Mouse (Mus musculus) stomach, embryonic 14.5 days (tissue): Measurements from ENCODE around the gene Snapc3. TPM values are rescaled to one million over a fixed set of nuclear protein-coding genes. Genes with fewer than 3 reads are reported as not detected.

ENCODE experiments used
- ATAC-seq: fragments of 200-750 bp; cut with Nextera tagmentation; 2 replicates; pipeline ENCODE4 v1.8.0; 2017; ENCODE audit warnings: low read depth, moderate TSS enrichment; ENCODE audit not compliant: insufficient number of reproducible peaks, insufficient read depth, low FRiP score
- H3K27ac ChIP-seq: fragments of 300-500 bp; sonication (generic); 2 replicates; pipeline ENCODE4 v1.5.1; 2014; ENCODE audit warnings: mild to moderate bottlenecking, low read length, moderate library complexity, mixed read lengths
- H3K27me3 ChIP-seq: fragments of 300-500 bp; sonication (generic); 2 replicates; pipeline ENCODE4 v1.6.1; 2014; ENCODE audit warnings: low read length, control low read depth, mixed read lengths; ENCODE audit not compliant: control insufficient read depth, insufficient read depth
- H3K36me3 ChIP-seq: fragments of 300-500 bp; sonication (generic); 2 replicates; pipeline ENCODE4 v1.6.1; 2014; ENCODE audit warnings: mild to moderate bottlenecking, control low read depth, low read length, moderate library complexity, mixed read lengths; ENCODE audit not compliant: control insufficient read depth, insufficient read depth
- H3K4me1 ChIP-seq: fragments of 300-500 bp; sonication (generic); 2 replicates; pipeline ENCODE4 v1.6.1; 2014; ENCODE audit warnings: low read length, control low read depth, mixed read lengths; ENCODE audit not compliant: control insufficient read depth, insufficient read depth
- H3K4me2 ChIP-seq: fragments of 300-500 bp; sonication (generic); replicated peaks from 2 replicates; pipeline ENCODE4 v1.6.1; 2014; ENCODE audit warnings: low read depth, low read length, control low read depth
- H3K4me3 ChIP-seq: fragments of 300-500 bp; sonication (generic); 2 replicates; pipeline ENCODE4 v1.5.1; 2014; ENCODE audit warnings: low read depth, low read length, control low read depth
- H3K9ac ChIP-seq: fragments of 300-500 bp; sonication (generic); replicated peaks from 2 replicates; pipeline ENCODE4 v1.6.1; 2014; ENCODE audit warnings: low read depth, mild to moderate bottlenecking, control low read depth, low read length, moderate library complexity, mixed read lengths
- H3K9me3 ChIP-seq: fragments of 300-500 bp; sonication (generic); 2 replicates; pipeline ENCODE4 v1.6.1; 2016; ENCODE audit warnings: low read depth, low read length, control low read depth; ENCODE audit not compliant: control insufficient read depth
- WGBS: fragments of 180-500 bp; shearing (Covaris S2); extraction: QIAGEN DNeasy Blood & Tissue Kit; methylation state at CpG from one replicate; pipeline ENCODE4 v1.1.7; 2014; 5-methylcytosine and 5-hydroxymethylcytosine counted together
- polyA plus RNA-seq: library from polyadenylated mRNA; unstranded; fragments of >200 nt; fragmentation: Nextera tagmentation; extraction: Ambion mirVana; gene quantifications from 2 replicates; pipeline ENCODE4 v1.2.1, GENCODE M21; 2014

Snapc3 gene
- polyA plus RNA-seq, 1 experiment from 2014 or later: 48.8 TPM

DNA sequence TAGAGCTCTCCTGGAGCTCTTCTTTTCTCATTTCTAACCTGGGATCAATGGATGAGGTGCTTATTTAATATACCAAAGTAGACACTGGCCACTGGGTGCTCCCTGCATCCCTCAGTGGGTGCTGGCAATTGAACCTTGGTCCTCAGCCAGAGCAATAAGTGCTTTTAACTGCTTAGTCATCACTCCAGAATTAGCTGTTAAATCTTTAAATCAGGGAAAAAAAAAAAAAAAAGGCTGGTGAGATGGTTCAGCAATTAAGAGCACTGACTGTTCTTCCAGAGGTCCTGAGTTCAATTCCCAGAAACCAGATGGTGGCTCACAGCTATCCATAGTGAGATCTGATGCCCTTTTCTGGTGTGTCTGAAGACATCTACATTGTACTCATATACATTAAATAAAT is 15.8 kb upstream of the Snapc3 start:
- no peaks in the 10 kb centered on the region for H3K4me1 ChIP-seq
- H3K4me3 ChIP-seq: no peak overlapping the region
- no peaks in the 10 kb centered on the region for H3K27me3 ChIP-seq
- H3K4me2 ChIP-seq: no peak overlapping the region
- H3K9me3 ChIP-seq: peaks cover 6% of the 10 kb centered on the region
- no peak overlapping the region for H3K27ac ChIP-seq
- H3K9ac ChIP-seq: no peak overlapping the region
- no peak for ATAC-seq
- no peaks in the 10 kb centered on the region for H3K36me3 ChIP-seq

GRCm38 (mm10) chr4:83407688-83408087 is 9.8 kb upstream of the Snapc3 start:
- Histone ChIP-seq H3K36me3 (no peaks in the 10 kb centered on the region), H3K4me3 (no peak overlapping the region), H3K9ac (no peak overlapping the region), H3K9me3 (peaks cover 13% of the 10 kb centered on the region), H3K4me2 (no peak overlapping the region), H3K27me3 (no peaks in the 10 kb centered on the region), H3K4me1 (no peaks in the 10 kb centered on the region), H3K27ac (no peak overlapping the region)
- no peak for ATAC-seq
- 90% methylated on average over 6 of the region's 6 CpGs for WGBS

- H3K4me1 ChIP-seq: no peaks in the 10 kb centered on the region
- H3K4me3 ChIP-seq: no peak overlapping the region
- H3K36me3 ChIP-seq: no peaks in the 10 kb centered on the region
- H3K27ac ChIP-seq: no peak overlapping the region
- no peak overlapping the region for H3K4me2 ChIP-seq
- H3K27me3 ChIP-seq: no peaks in the 10 kb centered on the region
- H3K9ac ChIP-seq: no peak overlapping the region
- whole genome bisulfite sequencing: 96% methylated on average over 4 of the region's 4 CpGs
- peaks cover 7% of the 10 kb centered on the region for H3K9me3 ChIP-seq
- ATAC-seq: no peak
Measured at GRCm38 (mm10) chr4:83409867-83410505, 7.5 kb upstream of the Snapc3 start.

DNA sequence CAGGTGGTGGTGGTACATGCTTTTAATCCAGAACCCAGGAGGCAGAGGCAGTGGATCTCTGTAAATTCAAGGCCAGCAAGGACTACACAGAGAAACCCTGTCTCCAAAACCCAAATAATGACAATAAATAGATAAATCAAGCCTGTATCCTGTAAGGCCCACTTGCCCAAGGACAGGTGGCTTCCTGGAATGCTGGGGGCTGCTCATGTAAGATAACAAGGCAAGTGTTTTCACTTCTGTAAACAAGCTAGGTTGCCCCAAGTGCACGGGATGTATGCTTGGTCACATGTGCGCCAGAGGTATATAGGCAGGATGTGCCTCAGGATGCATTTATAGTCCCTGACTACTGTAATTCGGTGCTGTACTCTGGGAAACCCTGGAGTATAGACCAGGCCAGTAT is 5.5 kb upstream of the Snapc3 start:
- Histone ChIP-seq H3K27ac (no peak overlapping the region), H3K4me2 (no peak overlapping the region), H3K4me1 (no peaks in the 10 kb centered on the region), H3K36me3 (no peaks in the 10 kb centered on the region), H3K9ac (no peak overlapping the region), H3K4me3 (no peak overlapping the region), H3K27me3 (no peaks in the 10 kb centered on the region), H3K9me3 (peaks cover 7% of the 10 kb centered on the region)
- 68% methylated on average over 3 of the region's 3 CpGs for WGBS
- no peak for ATAC-seq

- Histone ChIP-seq H3K4me3 (no peak overlapping the region), H3K9ac (no peak overlapping the region), H3K27me3 (no peaks in the 10 kb centered on the region), H3K4me2 (no peak overlapping the region), H3K4me1 (peaks cover 4% of the 10 kb centered on the region), H3K9me3 (no peaks in the 10 kb centered on the region), H3K27ac (no peak overlapping the region), H3K36me3 (no peaks in the 10 kb centered on the region)
- no peak for ATAC-seq
- WGBS: 85% methylated on average over 5 of the region's 5 CpGs
Measured at GRCm38 (mm10) chr4:83414241-83414824, 3.2 kb upstream of the Snapc3 start.

GRCm38 (mm10) chr4:83417820-83418186 is 279 bp downstream of the Snapc3 start:
- Histone ChIP-seq H3K27me3 (no peaks in the 10 kb centered on the region), H3K9me3 (no peaks in the 10 kb centered on the region), H3K4me2 (peak overlapping the region; percentile 60), H3K36me3 (peaks cover 4% of the 10 kb centered on the region; the same call in 1 of the 2 replicates), H3K27ac (peak overlapping the region; percentile 76; the same call in 1 of the 2 replicates), H3K4me3 (peak overlapping the region; percentile 99), H3K9ac (peak overlapping the region; percentile 86), H3K4me1 (peaks cover 4% of the 10 kb centered on the region)
- under 1% methylated on average over 30 of the region's 30 CpGs for WGBS
- ATAC-seq: no peak

- WGBS: 49% methylated on average over 2 of the region's 2 CpGs
- H3K4me2 ChIP-seq: peak overlapping the region; percentile 60
- H3K27me3 ChIP-seq: no peaks in the 10 kb centered on the region
- H3K9ac ChIP-seq: no peak overlapping the region
- peak overlapping the region; percentile 99 for H3K4me3 ChIP-seq
- H3K4me1 ChIP-seq: peaks cover 4% of the 10 kb centered on the region
- H3K27ac ChIP-seq: no peak overlapping the region
- ATAC-seq: no peak
- H3K36me3 ChIP-seq: peaks cover 13% of the 10 kb centered on the region; the same call in 1 of the 2 replicates
- H3K9me3 ChIP-seq: no peaks in the 10 kb centered on the region
Measured at GRCm38 (mm10) chr4:83418781-83419180, 1.3 kb downstream of the Snapc3 start.

- Histone ChIP-seq H3K9ac (no peak overlapping the region), H3K27ac (no peak overlapping the region), H3K4me1 (peaks cover 4% of the 10 kb centered on the region), H3K4me3 (no peak overlapping the region), H3K36me3 (peaks cover 32% of the 10 kb centered on the region), H3K27me3 (no peaks in the 10 kb centered on the region), H3K4me2 (no peak overlapping the region), H3K9me3 (no peaks in the 10 kb centered on the region)
- WGBS: 96% methylated on average over 6 of the region's 6 CpGs
- no peak for ATAC-seq
Measured at GRCm38 (mm10) chr4:83423641-83424040, 6.1 kb downstream of the Snapc3 start.

DNA sequence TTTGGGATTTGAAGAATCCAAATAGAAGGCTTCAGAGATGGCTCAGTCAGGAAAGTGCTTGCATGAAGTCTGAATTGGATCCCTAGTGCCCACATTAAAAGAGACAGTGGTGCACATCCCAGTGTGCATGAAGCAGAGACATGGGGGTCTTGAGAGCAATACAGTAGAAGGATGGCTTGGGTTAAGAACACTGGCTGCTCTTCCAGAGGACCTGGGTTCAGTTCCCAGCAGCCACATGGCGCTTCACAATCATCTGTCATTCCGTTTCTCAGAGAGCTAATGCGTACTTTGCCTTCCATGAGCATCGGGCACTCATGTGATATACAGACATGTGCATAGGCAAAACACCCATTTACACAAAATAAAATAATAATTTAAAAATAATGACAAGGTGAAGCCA is 7.6 kb downstream of the Snapc3 start:
- Histone ChIP-seq H3K4me2 (no peak overlapping the region), H3K4me1 (no peaks in the 10 kb centered on the region), H3K9me3 (no peaks in the 10 kb centered on the region), H3K36me3 (peaks cover 40% of the 10 kb centered on the region), H3K4me3 (no peak overlapping the region), H3K27me3 (no peaks in the 10 kb centered on the region), H3K27ac (no peak overlapping the region), H3K9ac (no peak overlapping the region)
- WGBS: 96% methylated on average over 4 of the region's 4 CpGs
- ATAC-seq: no peak
